Mouse (Mus musculus): Measurements from ENCODE around the gene Msh3. TPM values are rescaled to one million over a fixed set of nuclear protein-coding genes. Genes with fewer than 3 reads are reported as not detected.

The Msh3 gene
- total RNA-seq, 1 experiment from 2014 or later = 29.4 TPM

GRCm38 (mm10) chr13:92336857-92337256 lies 17.9 kb downstream of the Msh3 start:
- peak; percentile 35 for ATAC-seq (replicated peaks; ENCODE audit: insufficient number of reproducible peaks, low FRiP score, low TSS enrichment, poor library complexity, severe bottlenecking)

- ATAC-seq (replicated peaks; ENCODE audit: insufficient number of reproducible peaks, low FRiP score, low TSS enrichment, poor library complexity, severe bottlenecking) = no peak
These were observed 22.5 kb downstream of the Msh3 start for GRCm38 (mm10) chr13:92332103-92332879.

GRCm38 (mm10) chr13:92330621-92331020 lies 24.2 kb downstream of the Msh3 start:
- no peak for ATAC-seq (replicated peaks; ENCODE audit: insufficient number of reproducible peaks, low FRiP score, low TSS enrichment, poor library complexity, severe bottlenecking)

GRCm38 (mm10) chr13:92328000-92328399 lies 26.8 kb downstream of the Msh3 start:
- ATAC-seq (replicated peaks; ENCODE audit: insufficient number of reproducible peaks, low FRiP score, low TSS enrichment, poor library complexity, severe bottlenecking) = no peak

- ATAC-seq (replicated peaks; ENCODE audit: insufficient number of reproducible peaks, low FRiP score, low TSS enrichment, poor library complexity, severe bottlenecking) = no peak
These were observed 28.8 kb downstream of the Msh3 start for GRCm38 (mm10) chr13:92326030-92326429.

GRCm38 (mm10) chr13:92320770-92321169 lies 34.0 kb downstream of the Msh3 start:
- ATAC-seq (replicated peaks; ENCODE audit: insufficient number of reproducible peaks, low FRiP score, low TSS enrichment, poor library complexity, severe bottlenecking) = no peak

- no peak for ATAC-seq (replicated peaks; ENCODE audit: insufficient number of reproducible peaks, low FRiP score, low TSS enrichment, poor library complexity, severe bottlenecking)
These were observed 40.2 kb downstream of the Msh3 start for GRCm38 (mm10) chr13:92314613-92315012.

- no peak for ATAC-seq (replicated peaks; ENCODE audit: insufficient number of reproducible peaks, low FRiP score, low TSS enrichment, poor library complexity, severe bottlenecking)
These were observed 49.1 kb downstream of the Msh3 start, which contains the start of gene Gm20379 for GRCm38 (mm10) chr13:92305680-92306079. Gm20379 (plus strand) TSS chr13:92305980.

GRCm38 (mm10) chr13:92304291-92304690 lies 50.5 kb downstream of the Msh3 start:
- no peak for ATAC-seq (replicated peaks; ENCODE audit: insufficient number of reproducible peaks, low FRiP score, low TSS enrichment, poor library complexity, severe bottlenecking)

GRCm38 (mm10) chr13:92303062-92303948 lies 51.5 kb downstream of the Msh3 start:
- no peak for ATAC-seq (replicated peaks; ENCODE audit: insufficient number of reproducible peaks, low FRiP score, low TSS enrichment, poor library complexity, severe bottlenecking)

- no peak for ATAC-seq (replicated peaks; ENCODE audit: insufficient number of reproducible peaks, low FRiP score, low TSS enrichment, poor library complexity, severe bottlenecking)
These were observed 52.3 kb downstream of the Msh3 start for GRCm38 (mm10) chr13:92302466-92302865.

GRCm38 (mm10) chr13:92301754-92302153 lies 53.0 kb downstream of the Msh3 start:
- no peak for ATAC-seq (replicated peaks; ENCODE audit: insufficient number of reproducible peaks, low FRiP score, low TSS enrichment, poor library complexity, severe bottlenecking)

- no peak for ATAC-seq (replicated peaks; ENCODE audit: insufficient number of reproducible peaks, low FRiP score, low TSS enrichment, poor library complexity, severe bottlenecking)
These were observed 55.3 kb downstream of the Msh3 start for GRCm38 (mm10) chr13:92299522-92299921.

- no peak for ATAC-seq (replicated peaks; ENCODE audit: insufficient number of reproducible peaks, low FRiP score, low TSS enrichment, poor library complexity, severe bottlenecking)
These were observed 57.8 kb downstream of the Msh3 start for GRCm38 (mm10) chr13:92297021-92297420.

GRCm38 (mm10) chr13:92296490-92296889 lies 58.3 kb downstream of the Msh3 start:
- ATAC-seq (replicated peaks; ENCODE audit: insufficient number of reproducible peaks, low FRiP score, low TSS enrichment, poor library complexity, severe bottlenecking) = no peak

- ATAC-seq (replicated peaks; ENCODE audit: insufficient number of reproducible peaks, low FRiP score, low TSS enrichment, poor library complexity, severe bottlenecking) = no peak
These were observed 60.9 kb downstream of the Msh3 start for GRCm38 (mm10) chr13:92293883-92294282.

- no peak for ATAC-seq (replicated peaks; ENCODE audit: insufficient number of reproducible peaks, low FRiP score, low TSS enrichment, poor library complexity, severe bottlenecking)
These were observed 63.2 kb downstream of the Msh3 start for GRCm38 (mm10) chr13:92291605-92292004.

- ATAC-seq (replicated peaks; ENCODE audit: insufficient number of reproducible peaks, low FRiP score, low TSS enrichment, poor library complexity, severe bottlenecking) = no peak
These were observed 77.8 kb downstream of the Msh3 start for GRCm38 (mm10) chr13:92277027-92277426.

GRCm38 (mm10) chr13:92275292-92275691 lies 79.5 kb downstream of the Msh3 start:
- no peak for ATAC-seq (replicated peaks; ENCODE audit: insufficient number of reproducible peaks, low FRiP score, low TSS enrichment, poor library complexity, severe bottlenecking)

Measured in monocyte, adult 5-6 weeks (primary cell).